Mouse (Mus musculus): ENCODE data around the gene Dmrtc2.

GRCm38 (mm10) chr7:24912480-24912879 lies 42.6 kb downstream of the Dmrtc2 start:
- TF ChIP-seq CTCF (IDR thresholded peaks at IDR 0.05; ENCODE audit: low read depth, low read length) (no peak), POLR2A (IDR thresholded peaks at IDR 0.05; ENCODE audit: borderline replicate concordance, low read depth, low read length) (no peak)
